Comparison of ENCODE assay signal across 8 mouse cellular contexts in the genomic region with DNA sequence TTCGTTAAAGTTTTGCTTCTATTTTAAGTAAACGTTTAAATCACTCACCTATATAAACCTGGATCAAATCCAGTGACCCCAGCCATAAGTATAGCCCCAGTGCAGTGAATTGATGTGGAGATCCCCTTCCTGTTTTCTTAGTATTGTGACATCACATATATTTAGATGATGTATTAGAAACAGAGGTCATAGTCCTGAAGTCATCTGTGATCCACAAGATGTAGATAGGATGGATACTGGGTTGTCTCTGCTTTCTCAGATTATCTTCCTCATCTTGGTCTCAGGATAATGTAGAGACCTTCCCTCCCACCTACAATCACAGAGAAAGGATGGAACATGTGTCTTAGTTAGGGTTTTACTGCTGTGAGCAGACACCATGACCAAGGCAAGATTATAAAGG. TPM values are rescaled to one million over a fixed set of nuclear protein-coding genes. Genes with fewer than 3 reads are reported as not detected.
DNase-seq lines count a peak whose midpoint lies in the region; ATAC-seq lines count a peak whose summit lies in the region.

Pfkfb2 (minus strand) TSS at position 101 of the 400 bp plus-strand sequence.

- 71% methylated on average over 2 of the region's 2 CpGs for WGBS in forebrain, embryonic 14.5 days
- 72% methylated on average over 2 of the region's 2 CpGs for WGBS in kidney, embryonic 16.5 days

- intact Hi-C loops in left cerebral cortex, postnatal 14 days (cut with DNase I): no loop called here

- H3K9me3 ChIP-seq in forebrain, embryonic 14.5 days (replicated peaks; ENCODE audit: control insufficient read depth, low read length): no peaks in the 10 kb centered on the region
- H3K9me3 ChIP-seq in kidney, embryonic 16.5 days (ENCODE audit: low read length): no peaks in the 10 kb centered on the region

- ATAC-seq in forebrain, embryonic 14.5 days: no peak
- no peak for ATAC-seq in kidney, embryonic 16.5 days (ENCODE audit: low FRiP score, low TSS enrichment)

- no peaks in the 10 kb centered on the region for H3K36me3 ChIP-seq in forebrain, embryonic 14.5 days (ENCODE audit: control insufficient read depth, insufficient read depth, low read length)
- H3K36me3 ChIP-seq in kidney, embryonic 16.5 days (ENCODE audit: insufficient read depth, low read length): no peaks in the 10 kb centered on the region

- H3K27me3 ChIP-seq in forebrain, embryonic 14.5 days (replicated peaks; ENCODE audit: control insufficient read depth, insufficient read depth, low read length): no peaks in the 10 kb centered on the region
- no peaks in the 10 kb centered on the region for H3K27me3 ChIP-seq in kidney, embryonic 16.5 days (ENCODE audit: insufficient read depth, low read length)

- no peak within 1 kb of the TSS for H3K9ac ChIP-seq in forebrain, embryonic 14.5 days (ENCODE audit: low read length)
- H3K9ac ChIP-seq in kidney, embryonic 16.5 days (replicated peaks; ENCODE audit: low read length): no peak within 1 kb of the TSS

- no peak within 1 kb of the TSS for H3K4me2 ChIP-seq in forebrain, embryonic 14.5 days (ENCODE audit: low read length)
- H3K4me2 ChIP-seq in kidney, embryonic 16.5 days (replicated peaks; ENCODE audit: low read depth, low read length): no peak within 1 kb of the TSS

- no peak within 1 kb of the TSS for H3K4me3 ChIP-seq in forebrain, embryonic 14.5 days (ENCODE audit: low read depth, low read length)
- H3K4me3 ChIP-seq in kidney, embryonic 16.5 days (ENCODE audit: low read length): no peak within 1 kb of the TSS

- no peak within 1 kb of the TSS for H3K27ac ChIP-seq in forebrain, embryonic 14.5 days (ENCODE audit: low read depth, low read length)
- no peak within 1 kb of the TSS for H3K27ac ChIP-seq in kidney, embryonic 16.5 days (ENCODE audit: low read length)

- no peaks in the 10 kb centered on the region for H3K4me1 ChIP-seq in forebrain, embryonic 14.5 days (ENCODE audit: control insufficient read depth, insufficient read depth, low read length)
- peaks cover 19% of the 10 kb centered on the region for H3K4me1 ChIP-seq in kidney, embryonic 16.5 days (ENCODE audit: insufficient read depth, low read length)

- DNase-seq in layer of hippocampus, adult 18-20 months (ENCODE audit: low spot score in 2 of 2): no peak
- DNase-seq in layer of hippocampus, adult 11-12 months (ENCODE audit: low spot score): no peak
- DNase-seq in adrenal gland, postnatal 10 days: no peak
- no peak for DNase-seq in forebrain, embryonic 14.5 days (ENCODE audit: low spot score)
- no peak for DNase-seq in left cerebral cortex, postnatal 14 days (ENCODE audit: low spot score in 2 of 2)
- DNase-seq in B cell, adult 2 months: no peak
- no peak for DNase-seq in kidney, adult 11 months

RNA-seq across cellular contexts. Expression of gene Pfkfb2, which starts in this region (rescaled TPM):
- total RNA-seq in layer of hippocampus, adult 18-20 months (2021): 10 to 100 TPM; 39.2 to 41.2 TPM
- 10 to 100 TPM; 16.1 to 22.1 TPM for total RNA-seq in adrenal gland, postnatal 10 days (2021)
- 17.8 and 23.2 TPM in 2 replicates for polyA plus RNA-seq in forebrain, embryonic 14.5 days (2014; fragmentation: Nextera tagmentation; extraction: Ambion mirVana)
- total RNA-seq in left cerebral cortex, postnatal 14 days (2021): 10 to 100 TPM; 40.1 to 41.9 TPM
- 9.5 and 9.7 TPM in 2 replicates for polyA plus RNA-seq in kidney, embryonic 16.5 days (2015; fragmentation: Nextera tagmentation; extraction: Ambion mirVana)
